Mouse (Mus musculus) myocyte (in vitro differentiated cells): Measurements from ENCODE around the gene Lrrc49.

ENCODE experiments used
- CEBPB ChIP-seq: IDR thresholded peaks from 2 replicates; pipeline ENCODE4 v1.6.1; 2011; ENCODE audit warnings: mild to moderate bottlenecking, moderate library complexity; ENCODE audit not compliant: poor library complexity, insufficient read depth, severe bottlenecking
- E2F4 ChIP-seq: IDR thresholded peaks from one replicate; pipeline ENCODE4 v1.6.1; 2011; ENCODE audit warnings: mild to moderate bottlenecking, control low read depth, moderate library complexity; ENCODE audit not compliant: insufficient read depth
- MAX ChIP-seq: IDR thresholded peaks from one replicate; pipeline ENCODE4 v1.6.1; 2011; ENCODE audit warnings: low read depth, mild to moderate bottlenecking, control low read depth
- POLR2A ChIP-seq: IDR thresholded peaks from one replicate; pipeline ENCODE4 v1.6.1; 2011; ENCODE audit warnings: low read depth, mild to moderate bottlenecking, control low read depth, moderate library complexity; ENCODE audit not compliant: insufficient read length
- USF1 ChIP-seq: IDR thresholded peaks from one replicate; pipeline ENCODE4 v1.6.1; 2011; ENCODE audit warnings: low read depth, mild to moderate bottlenecking, control low read depth, moderate library complexity

DNA sequence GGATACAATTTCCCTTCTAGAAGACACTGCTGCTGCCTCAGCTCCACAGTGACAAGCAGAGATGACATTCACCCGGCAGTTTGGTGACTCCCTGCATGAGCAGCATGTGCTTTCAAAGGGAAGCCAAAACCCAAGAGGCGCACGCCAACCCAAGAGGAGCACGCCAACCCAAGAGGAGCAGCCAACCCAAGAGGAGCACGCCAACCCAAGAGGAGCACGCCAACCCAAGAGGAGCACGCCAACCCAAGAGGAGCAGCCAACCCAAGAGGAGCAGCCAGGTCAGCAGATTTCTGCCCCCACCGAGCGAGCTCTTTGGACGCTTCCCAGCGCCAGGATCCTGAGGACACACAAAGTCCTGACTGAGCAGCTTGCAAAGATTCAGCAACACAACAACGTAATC is 23.6 kb downstream of the Lrrc49 start:
- no peak for TF ChIP-seq CEBPB
- no peak for TF ChIP-seq POLR2A
- TF ChIP-seq USF1, result no peak
- no peak for TF ChIP-seq E2F4
- TF ChIP-seq MAX, result no peak
